Mouse (Mus musculus) cortical plate, adult 2 months (tissue): ENCODE results near the gene Tph2.

ENCODE experiments used
- CTCF ChIP-seq: fragments of 200-500 bp; IDR thresholded peaks from 2 replicates; pipeline ENCODE4 v1.5.1; 2011; ENCODE audit warnings: mild to moderate bottlenecking, control low read depth, low read length; ENCODE audit not compliant: insufficient read depth; ENCODE audit errors: extremely low read depth
- POLR2A ChIP-seq: fragments of 200-500 bp; IDR thresholded peaks from 2 replicates; pipeline ENCODE4 v1.6.1; 2011; ENCODE audit warnings: mild to moderate bottlenecking, low read length, control low read depth; ENCODE audit not compliant: insufficient read depth; ENCODE audit errors: extremely low read depth

GRCm38 (mm10) chr10:115144542-115144941 lies 40.3 kb downstream of the Tph2 start:
- no peak for TF ChIP-seq CTCF
- no peak for TF ChIP-seq POLR2A
